Mouse (Mus musculus): ENCODE results near the gene Serpina1e.
"Not testable (repeated sequence)": the region's sequence is repeated elsewhere in the genome, so short reads cannot be mapped to it uniquely, and the experiment has no call there.

Serpina1e gene

GRCm38 (mm10) chr12:103963288-103963687 lies 4.5 kb upstream of the Serpina1e start:
- DNase-seq (ENCODE audit: low read depth, low spot score) = no peak

GRCm38 (mm10) chr12:103962860-103963259 lies 4.1 kb upstream of the Serpina1e start:
- no peak for DNase-seq (ENCODE audit: low read depth, low spot score)

GRCm38 (mm10) chr12:103962337-103962736 lies 3.6 kb upstream of the Serpina1e start:
- no peak for DNase-seq (ENCODE audit: low read depth, low spot score)

GRCm38 (mm10) chr12:103961716-103962115 lies 2.9 kb upstream of the Serpina1e start:
- DNase-seq (ENCODE audit: low read depth, low spot score) = no peak

GRCm38 (mm10) chr12:103956555-103956954 lies 2.2 kb downstream of the Serpina1e start:
- DNase-seq (ENCODE audit: low read depth, low spot score) = not testable (repeated sequence)

- not testable (repeated sequence) for DNase-seq (ENCODE audit: low read depth, low spot score)
Measured at GRCm38 (mm10) chr12:103952972-103953371, 5.8 kb downstream of the Serpina1e start.

GRCm38 (mm10) chr12:103946243-103946642 lies 12.5 kb downstream of the Serpina1e start:
- DNase-seq (ENCODE audit: low read depth, low spot score) = no peak

- DNase-seq (ENCODE audit: low read depth, low spot score) = not testable (repeated sequence)
Measured at GRCm38 (mm10) chr12:103909181-103909580, 49.6 kb downstream of the Serpina1e start.

GRCm38 (mm10) chr12:103907746-103908145 lies 51.0 kb downstream of the Serpina1e start:
- DNase-seq (ENCODE audit: low read depth, low spot score) = not testable (repeated sequence)

GRCm38 (mm10) chr12:103904837-103905340 lies 53.9 kb downstream of the Serpina1e start, which contains the start of gene Serpina1c:
Gene Serpina1c (minus strand): TSS chr12:103904887.
- DNase-seq (ENCODE audit: low read depth, low spot score) = not testable (repeated sequence)

GRCm38 (mm10) chr12:103901929-103902328 lies 56.8 kb downstream of the Serpina1e start:
- DNase-seq (ENCODE audit: low read depth, low spot score) = not testable (repeated sequence)

Measured in ZHBTc4 (cell line).